Mouse (Mus musculus): ENCODE results near the gene Zmiz1. TPM values are rescaled to one million over a fixed set of nuclear protein-coding genes. Genes with fewer than 3 reads are reported as not detected.

Gene Zmiz1
- polyA plus RNA-seq, 1 experiment from 2014 or later: 18.0 TPM

GRCm38 (mm10) chr14:25441469-25441868 is 17.5 kb upstream of the Zmiz1 start:
- Histone ChIP-seq H3K27ac (ENCODE audit: low read length) (no peak overlapping the region), H3K4me1 (ENCODE audit: insufficient read depth, low read depth, low read length) (no peaks in the 10 kb centered on the region), H3K9me3 (ENCODE audit: low read length) (no peaks in the 10 kb centered on the region), H3K9ac (replicated peaks; ENCODE audit: low read depth) (no peak overlapping the region), H3K4me3 (ENCODE audit: low read depth, low read length) (no peak overlapping the region), H3K27me3 (replicated peaks; ENCODE audit: insufficient read depth, low read length) (no peaks in the 10 kb centered on the region), H3K36me3 (ENCODE audit: insufficient read depth, low read length) (no peaks in the 10 kb centered on the region), H3K4me2 (replicated peaks; ENCODE audit: low read depth, low read length) (no peak overlapping the region)
- DNase-seq (ENCODE audit: low spot score): no peak
- ATAC-seq: no peak
- 74% methylated on average over 5 of the region's 5 CpGs for WGBS
- no peak for TF ChIP-seq CTCF (IDR thresholded peaks at IDR 0.05)
- no peak for TF ChIP-seq EP300 (IDR thresholded peaks at IDR 0.05)

- DNase-seq (ENCODE audit: low spot score) (no peak), ATAC-seq (no peak)
- H3K4me3 ChIP-seq (ENCODE audit: low read depth, low read length): no peak overlapping the region
- H3K9ac ChIP-seq (replicated peaks; ENCODE audit: low read depth): no peak overlapping the region
- H3K27me3 ChIP-seq (replicated peaks; ENCODE audit: insufficient read depth, low read length): no peaks in the 10 kb centered on the region
- no peaks in the 10 kb centered on the region for H3K9me3 ChIP-seq (ENCODE audit: low read length)
- TF ChIP-seq EP300 (IDR thresholded peaks at IDR 0.05): no peak
- TF ChIP-seq CTCF (IDR thresholded peaks at IDR 0.05): no peak
- H3K36me3 ChIP-seq (ENCODE audit: insufficient read depth, low read length): no peaks in the 10 kb centered on the region
- no peak overlapping the region for H3K27ac ChIP-seq (ENCODE audit: low read length)
- no peaks in the 10 kb centered on the region for H3K4me1 ChIP-seq (ENCODE audit: insufficient read depth, low read depth, low read length)
- no peak overlapping the region for H3K4me2 ChIP-seq (replicated peaks; ENCODE audit: low read depth, low read length)
- 53% methylated on average over 2 of the region's 2 CpGs for WGBS
Observed at GRCm38 (mm10) chr14:25442676-25443075, 16.3 kb upstream of the Zmiz1 start.

- Histone ChIP-seq H3K9ac (replicated peaks; ENCODE audit: low read depth) (no peak overlapping the region), H3K27ac (ENCODE audit: low read length) (peak overlapping the region; percentile 44; the same call in 1 of the 2 replicates), H3K27me3 (replicated peaks; ENCODE audit: insufficient read depth, low read length) (no peaks in the 10 kb centered on the region), H3K4me3 (ENCODE audit: low read depth, low read length) (no peak overlapping the region), H3K9me3 (ENCODE audit: low read length) (no peaks in the 10 kb centered on the region), H3K4me1 (ENCODE audit: insufficient read depth, low read depth, low read length) (peaks cover 5% of the 10 kb centered on the region; the same call in 1 of the 2 replicates), H3K36me3 (ENCODE audit: insufficient read depth, low read length) (no peaks in the 10 kb centered on the region), H3K4me2 (replicated peaks; ENCODE audit: low read depth, low read length) (no peak overlapping the region)
- TF ChIP-seq CTCF (IDR thresholded peaks at IDR 0.05): no peak
- TF ChIP-seq EP300 (IDR thresholded peaks at IDR 0.05): no peak
- DNase-seq (ENCODE audit: low spot score) (peak; percentile 80), ATAC-seq (peak; percentile 88)
- 70% methylated on average over 6 of the region's 6 CpGs for WGBS
Observed at GRCm38 (mm10) chr14:25447136-25447775, 11.7 kb upstream of the Zmiz1 start.

GRCm38 (mm10) chr14:25448471-25448870 is 10.5 kb upstream of the Zmiz1 start:
- H3K4me2 ChIP-seq (replicated peaks; ENCODE audit: low read depth, low read length): no peak overlapping the region
- H3K4me3 ChIP-seq (ENCODE audit: low read depth, low read length): no peak overlapping the region
- H3K9me3 ChIP-seq (ENCODE audit: low read length): no peaks in the 10 kb centered on the region
- no peak overlapping the region for H3K9ac ChIP-seq (replicated peaks; ENCODE audit: low read depth)
- H3K4me1 ChIP-seq (ENCODE audit: insufficient read depth, low read depth, low read length): peaks cover 8% of the 10 kb centered on the region; the same call in 1 of the 2 replicates
- no peak for ATAC-seq
- H3K36me3 ChIP-seq (ENCODE audit: insufficient read depth, low read length): no peaks in the 10 kb centered on the region
- 86% methylated on average over 2 of the region's 2 CpGs for WGBS
- no peak for DNase-seq (ENCODE audit: low spot score)
- no peak overlapping the region; the same call in 1 of the 2 replicates for H3K27ac ChIP-seq (ENCODE audit: low read length)
- TF ChIP-seq CTCF (IDR thresholded peaks at IDR 0.05) (no peak), EP300 (IDR thresholded peaks at IDR 0.05) (no peak)
- no peaks in the 10 kb centered on the region for H3K27me3 ChIP-seq (replicated peaks; ENCODE audit: insufficient read depth, low read length)

GRCm38 (mm10) chr14:25451099-25451667 is 7.8 kb upstream of the Zmiz1 start:
- no peak for DNase-seq (ENCODE audit: low spot score)
- Histone ChIP-seq H3K36me3 (ENCODE audit: insufficient read depth, low read length) (no peaks in the 10 kb centered on the region), H3K9me3 (ENCODE audit: low read length) (no peaks in the 10 kb centered on the region), H3K4me1 (ENCODE audit: insufficient read depth, low read depth, low read length) (peaks cover 8% of the 10 kb centered on the region; the same call in 1 of the 2 replicates), H3K4me2 (replicated peaks; ENCODE audit: low read depth, low read length) (no peak overlapping the region), H3K9ac (replicated peaks; ENCODE audit: low read depth) (no peak overlapping the region), H3K4me3 (ENCODE audit: low read depth, low read length) (no peak overlapping the region), H3K27ac (ENCODE audit: low read length) (peak overlapping the region; percentile 40; the same call in 1 of the 2 replicates), H3K27me3 (replicated peaks; ENCODE audit: insufficient read depth, low read length) (no peaks in the 10 kb centered on the region)
- 16% methylated on average over 7 of the region's 7 CpGs for WGBS
- peak; percentile 59 for ATAC-seq
- TF ChIP-seq EP300 (IDR thresholded peaks at IDR 0.05): no peak
- TF ChIP-seq CTCF (IDR thresholded peaks at IDR 0.05): no peak

- H3K27ac ChIP-seq (ENCODE audit: low read length): peak overlapping the region; percentile 40; the same call in 1 of the 2 replicates
- no peaks in the 10 kb centered on the region for H3K9me3 ChIP-seq (ENCODE audit: low read length)
- TF ChIP-seq CTCF (IDR thresholded peaks at IDR 0.05) (no peak), EP300 (IDR thresholded peaks at IDR 0.05) (no peak; the same call in 1 of the 2 replicates)
- peak; percentile 62 for ATAC-seq
- no peak overlapping the region for H3K4me2 ChIP-seq (replicated peaks; ENCODE audit: low read depth, low read length)
- H3K4me3 ChIP-seq (ENCODE audit: low read depth, low read length): no peak overlapping the region
- H3K4me1 ChIP-seq (ENCODE audit: insufficient read depth, low read depth, low read length): peaks cover 8% of the 10 kb centered on the region; the same call in 1 of the 2 replicates
- 31% methylated on average over 10 of the region's 10 CpGs for WGBS
- peak; percentile 55 for DNase-seq (ENCODE audit: low spot score)
- no peak overlapping the region for H3K9ac ChIP-seq (replicated peaks; ENCODE audit: low read depth)
- no peaks in the 10 kb centered on the region for H3K27me3 ChIP-seq (replicated peaks; ENCODE audit: insufficient read depth, low read length)
- H3K36me3 ChIP-seq (ENCODE audit: insufficient read depth, low read length): no peaks in the 10 kb centered on the region
Observed at GRCm38 (mm10) chr14:25451699-25452632, 7.0 kb upstream of the Zmiz1 start.
